Mouse (Mus musculus): ENCODE measurements around the gene Slit1. TPM values are rescaled to one million over a fixed set of nuclear protein-coding genes. Genes with fewer than 3 reads are reported as not detected.

The Slit1 gene
- polyA plus RNA-seq, 1 experiment from 2014 or later = 2.3 TPM

GRCm38 (mm10) chr19:41754760-41755159 is 11.3 kb upstream of the Slit1 start:
- Histone ChIP-seq H3K4me3 (no peak overlapping the region), H3K9me3 (no peaks in the 10 kb centered on the region), H3K4me1 (peaks cover 19% of the 10 kb centered on the region), H3K27ac (replicated peaks) (no peak overlapping the region), H3K27me3 (replicated peaks; ENCODE audit: low read depth, poor library complexity, severe bottlenecking) (peaks cover 29% of the 10 kb centered on the region), H3K36me3 (replicated peaks) (no peaks in the 10 kb centered on the region)
- WGBS = 80% methylated on average over 15 of the region's 15 CpGs
- DNase-seq (ENCODE audit: low spot score) = no peak

- H3K9me3 ChIP-seq = no peaks in the 10 kb centered on the region
- no peak overlapping the region for H3K27ac ChIP-seq (replicated peaks)
- H3K4me1 ChIP-seq = peaks cover 22% of the 10 kb centered on the region
- no peaks in the 10 kb centered on the region for H3K36me3 ChIP-seq (replicated peaks)
- WGBS = 68% methylated on average over 11 of the region's 11 CpGs
- DNase-seq (ENCODE audit: low spot score) = no peak
- H3K4me3 ChIP-seq = no peak overlapping the region
- H3K27me3 ChIP-seq (replicated peaks; ENCODE audit: low read depth, poor library complexity, severe bottlenecking) = peaks cover 45% of the 10 kb centered on the region
Observed at GRCm38 (mm10) chr19:41751906-41752305, 8.4 kb upstream of the Slit1 start.

GRCm38 (mm10) chr19:41747436-41747835 is 4.0 kb upstream of the Slit1 start:
- Histone ChIP-seq H3K36me3 (replicated peaks) (no peaks in the 10 kb centered on the region), H3K27ac (replicated peaks) (no peak overlapping the region), H3K9me3 (no peaks in the 10 kb centered on the region), H3K27me3 (replicated peaks; ENCODE audit: low read depth, poor library complexity, severe bottlenecking) (peaks cover 82% of the 10 kb centered on the region), H3K4me3 (no peak overlapping the region), H3K4me1 (peaks cover 57% of the 10 kb centered on the region)
- no peak for DNase-seq (ENCODE audit: low spot score)
- 91% methylated on average over 14 of the region's 14 CpGs for WGBS

- Histone ChIP-seq H3K9me3 (no peaks in the 10 kb centered on the region), H3K4me3 (no peak overlapping the region), H3K36me3 (replicated peaks) (no peaks in the 10 kb centered on the region), H3K27ac (replicated peaks) (peak overlapping the region; percentile 31; the same call in 1 of the 2 replicates), H3K27me3 (replicated peaks; ENCODE audit: low read depth, poor library complexity, severe bottlenecking) (peaks cover 84% of the 10 kb centered on the region), H3K4me1 (peaks cover 62% of the 10 kb centered on the region)
- no peak for DNase-seq (ENCODE audit: low spot score)
- 57% methylated on average over 15 of the region's 15 CpGs for WGBS
Observed at GRCm38 (mm10) chr19:41745941-41746557, 2.6 kb upstream of the Slit1 start.

GRCm38 (mm10) chr19:41738896-41739295 is 4.6 kb downstream of the Slit1 start:
- H3K27me3 ChIP-seq (replicated peaks; ENCODE audit: low read depth, poor library complexity, severe bottlenecking) = peaks cover 100% of the 10 kb centered on the region
- no peaks in the 10 kb centered on the region for H3K9me3 ChIP-seq
- 15% methylated on average over 4 of the region's 4 CpGs for WGBS
- no peaks in the 10 kb centered on the region for H3K36me3 ChIP-seq (replicated peaks)
- no peak overlapping the region for H3K4me3 ChIP-seq
- H3K4me1 ChIP-seq = peaks cover 64% of the 10 kb centered on the region
- no peak overlapping the region for H3K27ac ChIP-seq (replicated peaks)
- no peak for DNase-seq (ENCODE audit: low spot score)

DNA sequence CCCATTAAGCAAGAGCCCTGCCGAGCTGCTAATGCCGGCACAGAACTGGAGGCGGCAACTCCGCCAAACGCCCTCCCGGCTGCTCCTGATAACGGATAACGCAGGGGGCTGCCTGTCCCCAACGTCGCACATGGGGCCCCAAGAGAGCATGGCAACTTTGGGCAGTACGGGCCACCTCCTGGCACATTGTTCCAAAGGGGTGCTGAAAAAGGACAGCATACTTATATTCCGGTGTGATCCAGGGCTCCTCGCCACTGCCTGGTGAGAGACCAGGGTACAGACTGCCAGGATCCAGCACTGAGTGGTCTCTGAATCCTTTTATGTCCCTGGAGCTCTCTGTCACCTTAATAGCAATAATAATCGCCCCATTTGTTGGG is 5.0 kb downstream of the Slit1 start:
- H3K4me3 ChIP-seq = peak overlapping the region; percentile 36
- 10% methylated on average over 14 of the region's 14 CpGs for WGBS
- H3K27me3 ChIP-seq (replicated peaks; ENCODE audit: low read depth, poor library complexity, severe bottlenecking) = peaks cover 99% of the 10 kb centered on the region
- peaks cover 60% of the 10 kb centered on the region for H3K4me1 ChIP-seq
- no peaks in the 10 kb centered on the region for H3K9me3 ChIP-seq
- no peak for DNase-seq (ENCODE audit: low spot score)
- H3K27ac ChIP-seq (replicated peaks) = no peak overlapping the region
- H3K36me3 ChIP-seq (replicated peaks) = no peaks in the 10 kb centered on the region

DNA sequence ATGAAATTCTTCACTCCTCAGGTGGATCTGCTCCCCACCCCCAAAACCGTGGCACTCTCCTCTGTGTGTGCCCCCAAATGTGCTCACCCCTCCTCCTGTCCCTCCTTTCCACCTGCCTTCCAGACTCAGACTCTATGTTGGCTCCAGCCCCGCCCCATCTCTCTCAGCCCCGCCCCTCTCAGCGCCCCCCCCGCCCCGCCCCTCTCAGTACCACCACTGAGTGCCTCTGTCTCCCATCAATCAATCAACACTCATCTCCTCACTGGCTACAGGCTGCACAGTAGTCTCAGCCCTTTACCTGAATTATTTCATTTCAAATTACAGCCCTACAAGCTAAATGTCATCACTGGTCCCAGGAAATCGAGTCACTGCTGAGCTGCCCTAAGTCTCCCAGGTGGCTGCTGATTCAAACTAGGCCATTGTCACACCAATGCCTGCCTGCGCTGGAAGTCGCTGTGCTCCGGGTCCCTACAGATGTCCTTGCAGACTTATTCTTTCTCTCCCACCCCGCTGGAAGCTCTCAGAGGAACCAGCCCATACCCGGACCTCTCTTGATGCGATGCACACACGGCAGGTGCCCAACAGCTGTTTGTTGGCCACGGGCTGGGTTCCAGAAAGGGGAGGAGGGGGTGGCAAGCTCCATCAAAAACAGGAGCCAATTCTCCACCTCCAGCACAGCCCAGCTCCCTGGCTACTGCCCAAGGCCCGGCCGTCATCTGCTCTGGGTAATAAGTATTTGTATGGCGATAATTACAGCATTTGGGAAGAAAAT is 5.6 kb downstream of the Slit1 start:
- Histone ChIP-seq H3K27ac (replicated peaks) (no peak overlapping the region), H3K27me3 (replicated peaks; ENCODE audit: low read depth, poor library complexity, severe bottlenecking) (peaks cover 99% of the 10 kb centered on the region), H3K4me1 (peaks cover 54% of the 10 kb centered on the region), H3K4me3 (peak overlapping the region; percentile 36), H3K36me3 (replicated peaks) (no peaks in the 10 kb centered on the region), H3K9me3 (no peaks in the 10 kb centered on the region)
- 4% methylated on average over 18 of the region's 18 CpGs for WGBS
- peak; percentile 31 for DNase-seq (ENCODE audit: low spot score)

DNA sequence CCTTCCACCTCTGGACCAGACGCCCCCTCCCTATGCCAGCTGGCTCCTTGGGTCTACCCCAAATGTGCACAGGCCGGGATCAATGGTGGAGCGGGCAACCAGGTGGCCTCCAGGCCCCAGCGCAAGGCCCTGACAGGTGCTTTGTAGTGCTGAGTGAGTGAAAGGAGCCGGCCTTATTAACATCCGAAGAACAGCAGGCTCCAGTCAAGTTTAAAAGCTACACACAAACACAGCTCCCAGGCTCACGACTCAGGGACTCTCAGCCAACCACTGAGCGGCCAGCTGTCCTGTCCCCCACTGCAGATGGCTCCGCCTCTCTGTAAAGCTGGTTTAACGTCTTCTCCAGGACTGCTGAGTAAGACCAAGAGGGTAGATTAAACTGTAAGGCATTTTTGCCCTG is 8.8 kb downstream of the Slit1 start:
- peaks cover 34% of the 10 kb centered on the region for H3K4me1 ChIP-seq
- DNase-seq (ENCODE audit: low spot score) = peak; percentile 42
- 20% methylated on average over 10 of the region's 10 CpGs for WGBS
- H3K27me3 ChIP-seq (replicated peaks; ENCODE audit: low read depth, poor library complexity, severe bottlenecking) = peaks cover 73% of the 10 kb centered on the region
- H3K36me3 ChIP-seq (replicated peaks) = no peaks in the 10 kb centered on the region
- no peak overlapping the region for H3K4me3 ChIP-seq
- H3K9me3 ChIP-seq = peaks cover 10% of the 10 kb centered on the region
- no peak overlapping the region for H3K27ac ChIP-seq (replicated peaks)

DNA sequence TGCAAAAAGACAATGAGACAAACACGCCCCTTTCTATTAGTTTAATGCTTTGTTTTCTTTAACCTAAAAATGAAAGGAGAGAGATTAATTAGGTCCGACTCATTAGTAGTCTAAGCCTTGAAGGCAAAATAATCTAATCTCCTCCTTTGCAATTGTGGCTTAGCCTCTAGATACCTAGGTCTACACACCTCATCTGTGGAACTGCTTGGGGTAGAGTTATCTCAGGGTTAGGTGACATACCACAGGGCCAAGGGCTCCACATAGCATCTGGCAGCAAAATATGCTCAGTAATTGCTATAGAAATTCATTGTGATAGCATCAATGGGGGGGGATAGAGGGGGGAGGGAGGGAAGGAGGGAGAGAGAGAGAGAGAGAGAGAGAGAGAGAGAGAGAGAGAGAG is 18.0 kb downstream of the Slit1 start:
- peaks cover 12% of the 10 kb centered on the region for H3K27me3 ChIP-seq (replicated peaks; ENCODE audit: low read depth, poor library complexity, severe bottlenecking)
- no peak for DNase-seq (ENCODE audit: low spot score)
- H3K36me3 ChIP-seq (replicated peaks) = no peaks in the 10 kb centered on the region
- peaks cover under 1% of the 10 kb centered on the region; the same call in 1 of the 2 replicates for H3K9me3 ChIP-seq
- no peak overlapping the region for H3K4me3 ChIP-seq
- WGBS = 47% methylated on average over 2 of the region's 2 CpGs
- H3K4me1 ChIP-seq = peaks cover 30% of the 10 kb centered on the region
- no peak overlapping the region for H3K27ac ChIP-seq (replicated peaks)

DNA sequence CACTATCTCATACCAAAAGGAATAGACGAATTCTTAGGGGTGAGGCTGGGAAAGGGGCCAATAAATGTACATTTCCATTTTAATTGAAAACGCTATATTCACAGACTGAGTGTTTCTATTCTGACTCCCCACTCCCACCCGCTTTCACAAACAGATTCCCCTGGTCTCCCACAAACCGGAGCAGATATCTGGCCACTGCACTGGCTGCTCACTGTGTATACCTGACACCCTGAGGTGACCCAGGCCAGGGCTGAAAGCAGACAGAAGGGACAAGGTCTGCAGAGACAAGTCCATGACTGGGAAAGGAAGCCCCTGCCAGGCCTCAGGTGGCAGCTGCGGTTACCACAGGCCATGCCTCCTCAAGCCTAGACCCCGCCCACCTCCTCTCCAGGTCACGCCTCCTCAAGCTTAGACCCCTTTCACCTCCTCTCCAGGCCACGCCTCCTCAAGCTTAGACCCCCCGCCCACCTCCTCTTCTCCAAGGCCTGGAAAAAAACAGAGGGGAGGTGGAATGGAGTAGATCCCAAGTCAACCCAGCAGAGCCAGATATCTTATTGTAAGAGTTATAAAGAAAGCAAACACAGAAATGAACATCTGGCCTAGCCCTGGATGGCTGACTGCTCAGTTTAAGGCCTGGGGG is 18.5 kb downstream of the Slit1 start:
- Histone ChIP-seq H3K27me3 (replicated peaks; ENCODE audit: low read depth, poor library complexity, severe bottlenecking) (peaks cover 12% of the 10 kb centered on the region), H3K4me3 (no peak overlapping the region), H3K36me3 (replicated peaks) (no peaks in the 10 kb centered on the region), H3K9me3 (no peaks in the 10 kb centered on the region), H3K27ac (replicated peaks) (no peak overlapping the region), H3K4me1 (peaks cover 31% of the 10 kb centered on the region)
- 36% methylated on average over 9 of the region's 9 CpGs for whole genome bisulfite sequencing
- peak; percentile 71 for DNase-seq (ENCODE audit: low spot score)

DNA sequence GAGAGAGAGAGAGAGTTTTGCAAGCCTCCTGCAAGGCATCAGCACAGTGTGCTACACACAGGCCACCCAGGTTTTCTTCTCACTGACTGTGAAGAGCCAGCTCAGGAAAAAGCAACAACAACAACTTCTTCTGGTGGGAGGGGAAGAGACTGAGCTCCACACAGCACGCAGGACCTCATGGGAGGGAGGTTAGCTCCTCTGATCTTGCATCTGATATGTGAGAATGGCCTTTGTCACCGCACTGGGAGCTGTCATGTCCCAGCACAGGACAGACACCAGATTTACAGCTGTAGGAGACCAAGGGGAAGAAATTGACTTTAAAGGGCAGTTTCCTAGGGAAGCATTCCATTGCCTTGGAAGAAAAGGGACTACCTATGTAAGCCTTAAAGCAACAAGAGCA is 20.1 kb downstream of the Slit1 start:
- H3K4me1 ChIP-seq = peaks cover 46% of the 10 kb centered on the region
- H3K27me3 ChIP-seq (replicated peaks; ENCODE audit: low read depth, poor library complexity, severe bottlenecking) = peaks cover 28% of the 10 kb centered on the region
- H3K4me3 ChIP-seq = no peak overlapping the region
- no peak overlapping the region for H3K27ac ChIP-seq (replicated peaks)
- peak; percentile 32 for DNase-seq (ENCODE audit: low spot score)
- no peaks in the 10 kb centered on the region for H3K9me3 ChIP-seq
- 37% methylated on average over 2 of the region's 2 CpGs for WGBS
- no peaks in the 10 kb centered on the region for H3K36me3 ChIP-seq (replicated peaks)

- Histone ChIP-seq H3K4me3 (no peak overlapping the region), H3K27ac (replicated peaks) (0 out of 2 replicates have a peak overlapping the region, but pooled peaks have one; percentile 14), H3K9me3 (no peaks in the 10 kb centered on the region), H3K27me3 (replicated peaks; ENCODE audit: low read depth, poor library complexity, severe bottlenecking) (peaks cover 42% of the 10 kb centered on the region), H3K4me1 (peaks cover 69% of the 10 kb centered on the region), H3K36me3 (replicated peaks) (no peaks in the 10 kb centered on the region)
- 81% methylated on average over 8 of the region's 8 CpGs for WGBS
- no peak for DNase-seq (ENCODE audit: low spot score)
Observed at GRCm38 (mm10) chr19:41719436-41719835, 24.0 kb downstream of the Slit1 start.

All from embryonic facial prominence, embryonic 10.5 days (tissue).